Mouse (Mus musculus): ENCODE data around the gene Gpc3.
"Not testable (repeated sequence)": the region's sequence is repeated elsewhere in the genome, so short reads cannot be mapped to it uniquely, and the experiment has no call there.

The Gpc3 gene

DNA sequence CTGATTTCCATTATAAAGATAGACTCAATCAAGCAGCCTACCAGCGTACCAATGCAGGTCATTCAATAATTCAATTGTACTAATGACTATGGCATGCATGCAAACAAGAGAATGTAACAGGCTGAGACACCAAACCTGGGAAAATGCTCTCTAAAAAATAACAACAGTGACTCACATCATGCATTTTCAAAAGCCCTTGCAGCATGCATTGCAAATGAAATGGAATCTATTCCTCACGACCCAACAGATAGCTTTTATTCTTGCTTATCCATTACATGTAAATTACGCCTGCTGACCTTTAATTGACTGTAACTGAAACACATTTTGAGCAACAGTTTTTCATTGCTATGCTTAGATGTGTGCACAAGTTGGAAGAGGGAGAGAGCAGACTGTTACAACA lies 200.8 kb downstream of the Gpc3 start:
- DNase-seq (ENCODE audit: low spot score) = no peak

DNA sequence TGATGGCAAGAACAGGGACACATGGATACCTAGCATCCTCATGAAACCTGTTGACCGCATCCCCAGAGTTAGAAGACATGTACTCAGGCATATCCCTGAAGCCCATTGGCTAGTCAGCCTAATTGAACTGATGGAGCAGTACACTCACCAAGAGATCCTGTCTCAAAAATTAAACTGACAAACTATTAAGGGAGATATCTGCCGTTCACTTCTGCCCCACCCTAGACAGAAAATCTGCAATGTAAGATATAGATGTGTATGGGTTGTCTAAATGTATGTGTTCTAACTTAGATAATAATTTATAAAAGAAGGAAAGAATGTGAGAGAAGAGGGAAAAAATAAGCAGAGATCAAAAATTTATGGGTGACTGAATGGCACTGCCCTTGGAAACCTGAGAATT lies 212.6 kb downstream of the Gpc3 start:
- DNase-seq (ENCODE audit: low spot score) = no peak

DNA sequence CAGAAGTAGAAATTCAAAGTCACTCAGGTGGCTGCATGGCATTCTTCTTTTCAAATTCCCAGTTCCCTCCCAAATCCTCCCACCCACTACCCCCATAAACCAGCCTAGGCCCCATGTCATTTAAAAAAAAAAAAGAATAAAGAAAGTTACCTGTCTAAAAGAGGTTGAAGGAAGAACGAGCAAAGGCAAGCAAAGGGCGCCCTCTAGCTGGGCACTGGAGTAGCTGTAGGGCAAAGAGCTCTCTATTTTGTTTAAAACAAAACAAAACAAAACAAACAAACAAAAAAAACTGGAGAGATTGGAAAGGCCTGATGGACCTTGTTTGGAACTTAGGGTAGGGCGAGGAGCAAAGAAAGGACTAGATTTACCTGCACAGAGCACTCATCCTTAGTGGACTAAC lies 238.6 kb downstream of the Gpc3 start:
- no peak for DNase-seq (ENCODE audit: low spot score)

DNA sequence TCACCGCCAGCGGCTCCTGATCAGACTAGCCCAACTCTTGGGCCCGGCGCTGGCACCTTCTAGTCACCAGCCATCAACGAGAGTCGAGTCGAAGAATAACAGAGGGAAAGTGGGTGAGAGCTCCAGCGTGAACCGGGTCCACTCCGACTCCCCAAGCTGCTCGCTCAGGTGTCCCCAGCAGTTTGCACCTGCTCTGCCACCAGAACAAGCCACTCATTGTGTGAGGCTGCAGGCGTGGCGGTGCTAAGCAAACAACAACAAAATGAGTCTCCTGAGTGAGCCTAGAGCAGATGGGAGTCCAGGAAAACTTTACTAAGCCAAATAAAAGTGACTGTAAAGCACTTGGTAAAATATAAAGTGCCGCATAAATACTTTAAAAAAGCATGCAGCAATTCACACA lies 239.5 kb downstream of the Gpc3 start:
- no peak for DNase-seq (ENCODE audit: low spot score)

DNA sequence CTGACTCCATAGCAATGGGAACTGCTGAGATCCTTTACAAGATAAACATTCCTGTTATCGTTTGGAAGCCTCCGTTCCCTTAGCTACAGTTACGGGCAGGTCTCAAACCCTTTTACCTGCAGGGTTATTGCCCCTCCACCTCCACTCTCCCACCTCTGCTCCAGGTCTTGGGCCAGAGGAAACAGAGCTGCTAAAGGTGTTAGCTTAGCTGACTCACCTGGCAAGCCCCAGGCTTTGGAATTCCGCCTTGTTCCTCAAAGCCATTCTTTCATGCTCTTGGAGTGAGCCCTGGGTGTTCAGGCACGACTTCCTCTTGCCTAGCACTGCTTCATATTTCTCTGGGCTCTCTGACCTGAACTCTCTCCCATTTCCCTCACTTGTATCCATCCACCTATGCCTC lies 241.3 kb downstream of the Gpc3 start:
- DNase-seq (ENCODE audit: low spot score) = no peak

DNA sequence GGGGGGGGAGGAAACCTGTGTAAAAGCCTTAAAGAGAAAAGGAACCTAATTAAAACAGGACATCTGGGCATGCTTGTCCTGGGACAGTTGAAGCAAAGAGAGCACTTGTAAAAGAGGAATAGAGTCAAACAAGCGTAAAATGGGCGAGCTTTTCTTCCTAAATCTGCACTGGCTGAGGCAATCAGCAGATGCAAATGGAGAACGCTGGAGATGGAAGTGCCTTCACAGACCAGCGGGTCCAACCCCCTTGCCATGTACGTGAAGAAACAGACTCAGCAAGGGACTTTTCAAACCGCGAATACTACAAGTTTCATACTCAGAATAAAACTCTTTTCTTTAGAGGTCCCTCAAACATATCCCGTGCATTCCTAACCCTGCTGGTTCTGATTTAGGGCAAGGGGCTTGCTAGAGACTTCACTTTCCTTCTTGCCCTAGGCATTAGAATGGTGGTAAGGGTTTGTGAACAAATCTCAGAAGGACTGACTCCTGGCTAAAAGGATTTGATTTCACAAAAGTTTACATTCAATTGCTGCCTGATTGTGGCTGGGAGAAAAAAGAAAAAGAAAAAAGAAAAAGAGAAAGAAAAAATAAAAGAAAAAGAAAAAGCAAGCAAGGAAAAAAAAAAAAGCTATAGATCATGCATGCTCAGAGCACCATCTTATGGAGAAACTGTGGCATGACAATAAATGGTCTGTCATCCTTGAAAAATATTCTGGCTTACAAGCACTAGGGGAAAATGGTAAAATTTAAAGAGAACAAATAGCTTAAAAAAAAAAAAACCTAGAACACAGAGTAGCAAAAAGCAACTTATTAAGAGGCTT lies 243.6 kb downstream of the Gpc3 start:
- no peak for DNase-seq (ENCODE audit: low spot score)

DNA sequence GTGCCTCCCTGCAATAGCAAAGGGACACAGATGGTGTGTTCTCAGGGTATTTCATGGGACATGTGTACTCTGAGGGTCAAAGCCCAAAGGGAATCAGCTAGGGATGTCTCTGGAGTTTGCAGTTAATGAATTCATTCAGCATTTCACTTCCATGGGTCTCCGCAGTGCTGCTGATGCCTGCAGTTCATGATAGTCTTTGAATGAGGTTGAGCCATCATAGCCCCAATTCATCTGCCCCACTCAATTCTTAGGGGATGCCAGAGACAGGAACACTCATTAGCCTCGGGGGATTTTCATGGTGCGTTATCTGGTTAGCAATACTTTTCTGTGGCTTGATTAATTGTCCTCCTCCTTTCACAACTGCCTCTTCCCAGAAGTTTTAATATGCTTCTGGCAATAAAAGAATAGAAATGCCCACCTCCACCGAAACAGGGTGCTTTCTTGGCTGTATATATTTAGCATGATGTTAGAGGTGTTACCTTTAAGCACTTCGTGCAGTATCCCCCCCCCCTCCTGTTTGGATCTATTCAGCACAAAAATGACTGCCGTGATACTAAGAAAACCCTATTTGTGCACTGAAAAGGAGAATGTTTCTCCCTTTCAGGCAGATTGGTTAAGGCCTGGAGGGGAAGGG lies 244.3 kb downstream of the Gpc3 start:
- DNase-seq (ENCODE audit: low spot score) = no peak

DNA sequence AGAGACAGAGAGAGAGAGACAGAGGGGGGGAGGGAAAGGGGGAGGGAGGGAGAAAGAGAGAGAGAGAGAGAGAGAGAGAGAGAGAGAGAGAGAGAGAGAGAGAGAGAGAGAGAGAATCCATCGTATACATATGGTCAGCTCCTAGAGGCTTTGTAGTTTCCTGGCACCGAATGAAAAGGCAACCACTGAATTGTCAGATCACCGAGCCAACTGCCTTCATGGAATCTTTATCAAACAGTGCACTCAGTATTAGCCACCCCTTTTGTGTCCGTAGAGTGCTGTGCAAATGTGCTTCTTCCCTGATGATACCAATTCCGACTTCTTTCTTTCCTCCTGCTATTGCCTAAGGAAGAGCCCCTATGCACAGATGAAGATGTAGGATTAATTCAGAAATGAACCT lies 246.9 kb downstream of the Gpc3 start:
- DNase-seq (ENCODE audit: low spot score) = no peak

DNA sequence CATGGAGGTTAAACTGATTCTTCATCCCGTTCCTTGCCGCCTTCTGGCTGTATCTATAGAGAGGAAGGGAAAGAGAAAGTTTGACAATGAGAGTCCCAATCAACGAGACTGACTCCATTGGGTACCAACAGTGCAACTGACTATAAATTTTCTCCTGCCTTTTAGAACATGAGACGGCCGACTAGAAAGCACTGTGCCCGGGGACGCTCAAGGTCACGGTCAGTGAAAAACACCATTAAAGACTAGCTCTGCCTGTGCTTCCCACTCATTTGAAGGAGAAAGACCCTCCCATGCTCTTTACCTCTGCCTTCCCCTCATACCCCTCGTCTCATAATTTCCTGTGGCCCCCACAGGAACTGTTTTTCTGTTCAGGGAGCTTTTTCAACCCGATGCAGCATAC lies 248.0 kb downstream of the Gpc3 start:
- no peak for DNase-seq (ENCODE audit: low spot score)

DNA sequence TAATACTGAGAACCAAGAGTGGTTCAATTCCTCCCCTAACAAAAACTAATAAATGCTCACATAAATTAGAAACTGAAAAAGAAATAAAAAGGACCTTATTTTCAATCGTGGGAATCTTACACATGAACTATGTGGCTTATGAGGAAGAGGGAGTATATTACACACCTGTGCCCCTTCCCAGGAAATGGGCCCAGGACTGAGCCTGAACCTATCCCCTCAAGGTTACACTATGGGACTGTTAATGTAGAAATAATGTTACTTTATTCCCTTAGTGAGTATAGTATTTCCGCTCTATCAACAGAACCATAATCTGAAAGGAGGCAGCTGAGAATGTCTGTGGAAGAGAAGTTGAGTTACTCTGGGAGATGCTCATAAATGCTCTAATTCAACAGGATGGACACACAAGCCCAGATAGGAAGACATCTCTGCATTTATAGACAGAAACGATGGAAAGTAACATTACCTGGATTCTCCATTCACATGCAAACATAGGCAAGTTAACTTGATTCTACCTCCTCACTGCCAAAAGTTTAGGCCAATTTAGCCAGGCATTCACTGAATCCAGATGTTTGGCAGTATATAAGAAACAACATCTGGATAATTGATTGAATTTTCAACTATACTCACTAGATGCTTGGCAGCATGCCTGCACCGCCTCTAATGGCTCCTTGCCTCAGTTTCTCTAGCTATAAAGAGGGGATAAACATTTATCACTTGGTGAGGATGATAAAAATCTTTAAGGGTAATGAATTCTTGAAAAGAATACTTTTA lies 251.3 kb downstream of the Gpc3 start:
- DNase-seq (ENCODE audit: low spot score) = no peak

DNA sequence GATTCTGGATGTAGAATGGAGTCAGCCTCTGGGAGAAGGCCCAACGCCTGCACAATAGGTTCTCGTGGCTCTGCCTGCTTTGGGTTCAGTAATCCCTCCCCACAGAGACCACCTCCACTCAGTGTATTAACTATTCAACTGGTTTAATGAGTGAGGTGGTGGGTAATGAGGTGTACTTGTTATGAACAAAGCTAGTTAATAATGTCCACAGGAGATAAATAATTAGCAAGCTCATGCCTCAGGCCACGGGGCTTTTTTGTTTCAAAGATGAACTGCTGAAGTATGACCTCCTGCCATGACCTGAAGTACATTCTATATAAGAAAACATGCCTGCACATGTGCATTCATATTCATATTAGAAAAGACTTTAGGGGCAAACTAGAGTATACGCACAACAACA lies 260.8 kb downstream of the Gpc3 start:
- no peak for DNase-seq (ENCODE audit: low spot score)

DNA sequence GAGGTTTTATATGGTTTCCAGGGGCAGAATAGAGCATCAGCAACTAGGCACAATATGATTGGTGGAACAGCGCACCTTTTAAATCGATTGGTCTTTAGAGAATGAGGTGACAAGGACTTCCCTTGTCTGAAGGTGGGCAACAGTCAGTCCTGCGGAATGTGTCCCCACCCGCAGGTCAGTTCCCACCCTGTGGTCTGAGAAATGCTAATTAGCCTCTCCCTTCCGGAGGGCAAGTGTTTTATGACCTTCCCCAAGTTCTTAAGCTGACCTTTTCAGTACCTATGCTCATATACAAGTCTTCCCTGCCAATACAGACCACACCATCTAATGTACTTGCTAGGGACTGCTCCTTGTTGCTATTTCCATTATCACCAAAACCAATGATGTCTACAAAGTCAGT lies 263.1 kb downstream of the Gpc3 start:
- not testable (repeated sequence) for DNase-seq (ENCODE audit: low spot score)

DNA sequence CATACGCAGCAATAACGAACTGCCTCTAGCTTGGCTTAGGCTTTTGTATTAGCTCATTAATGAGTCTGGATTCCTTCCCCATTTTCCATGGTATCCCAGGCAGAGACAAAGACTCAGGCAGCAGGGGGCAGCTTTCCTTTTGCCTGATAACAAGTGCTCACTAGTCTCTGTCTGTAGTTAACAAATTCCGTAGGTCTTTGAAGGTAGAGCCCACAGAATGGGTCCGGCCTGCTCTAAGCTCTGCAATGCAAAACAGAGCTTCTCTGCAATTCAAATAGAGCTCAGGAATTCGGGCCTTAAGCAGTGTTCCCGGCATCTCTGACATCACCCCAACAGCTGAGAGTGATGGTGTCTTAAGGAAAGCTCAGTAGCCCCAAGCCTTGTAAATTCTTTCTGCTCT lies 265.0 kb downstream of the Gpc3 start:
- no peak for DNase-seq (ENCODE audit: low spot score)

DNA sequence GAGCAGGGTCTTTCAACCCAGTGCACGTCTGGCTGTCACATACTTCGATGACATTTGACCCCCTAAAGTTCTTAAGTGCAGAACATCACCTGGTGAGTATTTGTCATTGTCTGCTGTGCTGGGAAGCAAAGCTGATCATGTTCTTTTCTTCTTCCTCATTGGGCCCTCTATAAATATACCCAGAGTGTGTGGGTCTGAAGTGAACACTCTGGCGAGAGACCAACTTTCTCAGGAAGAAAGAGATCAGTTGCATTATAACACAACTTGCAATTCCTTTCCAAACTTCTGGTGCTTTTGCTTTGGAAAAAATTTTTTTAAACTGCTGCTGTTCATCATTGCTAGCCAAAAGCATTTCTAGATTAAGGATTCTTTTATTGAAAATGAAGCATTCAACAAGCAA lies 269.7 kb downstream of the Gpc3 start:
- no peak for DNase-seq (ENCODE audit: low spot score)

DNA sequence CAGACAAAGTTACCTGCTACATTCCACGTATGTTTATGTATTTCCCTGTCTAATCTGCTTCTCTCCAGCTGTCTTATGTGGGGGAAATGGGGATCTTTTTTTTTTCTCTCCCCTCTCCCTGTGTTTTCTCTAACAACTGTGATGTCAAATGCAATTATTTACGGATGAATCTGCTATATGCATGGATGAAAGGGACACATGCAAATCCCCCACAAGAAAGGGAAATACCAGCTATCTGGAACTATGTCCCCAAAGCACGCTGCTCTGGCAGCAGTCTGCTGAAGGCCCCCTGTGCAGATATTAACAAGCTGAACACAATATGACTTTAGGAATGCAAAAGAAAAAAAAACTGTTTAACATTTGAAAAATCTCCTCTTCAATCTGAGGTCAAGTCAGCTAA lies 273.5 kb downstream of the Gpc3 start:
- DNase-seq (ENCODE audit: low spot score) = no peak

DNA sequence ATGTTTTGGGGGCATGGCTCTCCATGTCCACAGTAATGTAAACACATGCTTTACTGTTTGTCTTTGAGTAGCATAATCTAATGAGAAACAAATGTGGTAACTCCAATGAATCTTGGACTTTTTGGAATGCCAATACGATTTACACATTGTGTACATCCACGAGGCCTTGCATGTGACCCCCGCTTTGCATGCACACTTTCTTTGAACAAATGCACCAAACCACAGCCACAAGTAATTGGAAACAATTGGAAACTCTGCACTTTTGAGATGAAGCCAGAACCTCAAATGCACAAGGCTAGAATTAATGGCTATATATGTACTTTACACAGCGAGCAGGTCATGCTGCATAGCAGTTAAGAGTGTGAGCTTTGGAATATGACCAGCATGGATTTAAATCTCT lies 292.0 kb downstream of the Gpc3 start:
- DNase-seq (ENCODE audit: low spot score) = no peak

DNA sequence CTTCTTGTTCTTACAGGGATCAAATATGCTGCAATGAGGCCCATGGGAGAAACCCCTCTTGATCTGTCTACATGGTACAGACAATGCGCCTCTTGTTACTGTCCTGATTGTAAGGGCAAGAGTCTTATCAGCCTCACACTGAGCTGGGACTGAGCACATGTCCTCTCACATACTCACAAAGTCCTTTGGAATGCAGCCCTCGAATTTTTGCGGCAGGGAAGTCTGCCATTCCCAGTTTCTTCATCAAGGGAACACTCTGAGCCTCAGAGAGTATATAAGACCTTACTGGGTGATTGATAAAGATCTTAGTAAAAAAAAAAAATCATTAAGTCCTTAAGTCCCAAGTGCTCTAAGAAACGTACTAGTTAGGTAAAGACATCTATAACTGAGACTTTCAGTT lies 293.1 kb downstream of the Gpc3 start:
- no peak for DNase-seq (ENCODE audit: low spot score)

DNA sequence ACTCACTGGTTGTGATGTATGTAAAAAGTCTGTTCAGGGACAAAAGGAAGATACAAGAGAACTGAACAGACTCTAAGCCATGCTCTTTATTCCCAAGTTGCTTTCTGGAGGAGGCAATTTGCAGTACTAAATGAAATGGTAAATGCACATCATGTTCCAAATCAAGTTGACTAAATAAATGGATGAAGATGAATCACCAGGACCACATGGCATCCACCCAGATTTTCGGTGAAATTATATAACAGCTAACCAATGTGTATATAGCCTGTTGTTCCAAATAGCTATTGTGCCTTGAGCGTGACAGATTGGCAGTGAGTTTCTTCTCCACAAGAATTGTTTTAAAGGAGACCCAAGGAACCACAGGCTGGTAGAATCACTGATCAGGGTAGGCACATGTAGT lies 302.8 kb downstream of the Gpc3 start:
- no peak for DNase-seq (ENCODE audit: low spot score)

DNA sequence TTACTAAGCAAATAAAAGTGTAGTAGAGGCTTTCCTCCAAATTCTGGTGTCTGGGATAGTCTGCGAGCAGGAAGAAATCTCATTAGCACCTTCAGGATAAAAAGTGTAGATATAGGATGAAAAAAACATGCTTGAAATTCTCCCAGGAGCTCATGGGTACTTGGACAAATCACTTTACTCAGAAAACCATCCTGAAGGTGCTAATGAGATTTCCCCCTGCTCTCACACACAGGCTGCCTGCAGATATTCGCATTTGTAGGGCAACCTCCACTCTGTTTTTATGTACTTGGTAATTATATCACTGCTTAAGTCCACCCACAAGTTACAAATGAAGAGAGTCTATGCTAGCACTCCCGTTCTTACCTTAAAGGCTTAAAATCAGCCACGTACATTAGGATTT lies 308.5 kb downstream of the Gpc3 start:
- DNase-seq (ENCODE audit: low spot score) = no peak

DNA sequence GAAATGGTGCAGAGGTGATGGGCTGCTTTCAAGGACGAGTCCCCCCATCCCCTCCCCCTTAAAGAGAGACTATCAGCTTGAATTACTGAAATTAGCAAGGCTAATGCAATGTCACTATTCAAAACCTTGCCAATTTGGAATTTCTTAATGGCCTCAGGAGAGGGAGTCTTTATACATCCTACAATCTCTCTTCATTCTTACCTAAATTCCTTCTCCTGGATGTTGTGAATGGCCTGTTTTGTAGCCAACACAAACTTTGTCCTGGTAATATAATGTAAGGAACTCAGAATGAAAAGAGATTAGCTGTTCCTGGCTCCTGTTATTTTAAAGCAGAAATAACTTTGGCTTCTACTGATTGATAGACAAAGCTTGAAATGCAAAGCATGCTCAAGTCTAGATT lies 325.0 kb downstream of the Gpc3 start:
- no peak for DNase-seq (ENCODE audit: low spot score)

DNA sequence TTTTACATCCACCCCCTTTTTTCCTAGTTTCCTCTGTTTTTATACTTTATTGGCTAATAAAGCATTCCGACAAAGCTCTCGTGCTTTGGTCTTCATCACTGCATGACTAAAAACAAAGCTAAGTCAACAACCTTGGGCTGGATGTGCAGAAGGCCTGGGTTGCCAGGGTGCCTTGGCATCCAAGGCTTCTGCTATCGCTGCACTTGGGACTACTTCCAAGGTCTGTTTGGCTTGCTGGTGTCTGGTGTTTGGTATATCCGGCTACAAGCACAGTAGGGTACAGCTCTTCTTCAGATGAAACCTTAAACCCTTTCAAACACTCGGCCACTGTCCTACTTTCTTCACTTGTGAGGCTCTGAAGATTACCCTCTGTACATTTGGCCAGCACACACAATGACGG lies 325.8 kb downstream of the Gpc3 start:
- DNase-seq (ENCODE audit: low spot score) = peak; percentile 74

DNA sequence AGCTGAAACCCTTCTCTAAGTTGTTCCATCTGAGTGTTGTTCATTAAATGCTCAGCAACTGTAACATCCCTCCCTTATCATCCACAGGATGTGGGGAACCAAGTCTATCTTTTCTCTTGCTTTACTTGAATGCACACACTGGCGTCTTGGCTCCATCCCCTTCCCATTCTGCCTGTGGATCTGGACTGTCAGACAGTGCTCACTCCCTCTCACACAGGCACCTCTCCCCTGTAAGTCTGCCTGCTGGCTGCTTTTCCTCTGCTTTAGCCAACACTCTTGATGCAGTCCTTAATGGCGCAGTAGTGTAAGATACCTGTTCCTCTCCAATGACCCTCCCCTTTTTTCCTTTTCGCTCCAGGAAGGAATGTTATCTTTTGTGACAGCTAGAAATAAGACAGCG lies 331.7 kb downstream of the Gpc3 start:
- no peak for DNase-seq (ENCODE audit: low spot score)
